Mouse (Mus musculus) B cell, adult 2 months (primary cell): ENCODE measurements around the gene Hsd17b6.

Experiments used
- DNase-seq, 2 experiments: peaks; one replicate each; pipeline ENCODE4 v3.0.0; 2022

The Hsd17b6 gene

DNA sequence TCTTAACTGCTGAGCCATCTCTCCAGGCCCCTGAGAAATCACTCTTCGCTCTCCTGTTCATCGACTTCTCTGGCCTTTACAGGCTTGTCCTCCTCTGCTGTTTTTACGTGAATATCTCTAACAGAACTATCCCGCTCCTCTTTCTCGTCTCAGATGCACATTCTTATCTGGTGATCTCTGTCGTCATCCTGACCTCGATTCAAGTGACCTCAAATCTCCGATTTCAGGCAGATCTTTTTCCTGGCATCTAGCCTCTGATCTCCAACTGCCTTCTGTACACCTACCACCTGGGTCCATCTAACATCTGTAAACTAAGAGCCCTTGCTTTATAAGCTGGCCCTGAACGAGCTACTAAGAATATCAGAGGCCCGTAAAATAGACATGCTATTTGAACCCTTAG, 2.5 kb downstream of the Hsd17b6 start:
- DNase-seq: no peak

DNA sequence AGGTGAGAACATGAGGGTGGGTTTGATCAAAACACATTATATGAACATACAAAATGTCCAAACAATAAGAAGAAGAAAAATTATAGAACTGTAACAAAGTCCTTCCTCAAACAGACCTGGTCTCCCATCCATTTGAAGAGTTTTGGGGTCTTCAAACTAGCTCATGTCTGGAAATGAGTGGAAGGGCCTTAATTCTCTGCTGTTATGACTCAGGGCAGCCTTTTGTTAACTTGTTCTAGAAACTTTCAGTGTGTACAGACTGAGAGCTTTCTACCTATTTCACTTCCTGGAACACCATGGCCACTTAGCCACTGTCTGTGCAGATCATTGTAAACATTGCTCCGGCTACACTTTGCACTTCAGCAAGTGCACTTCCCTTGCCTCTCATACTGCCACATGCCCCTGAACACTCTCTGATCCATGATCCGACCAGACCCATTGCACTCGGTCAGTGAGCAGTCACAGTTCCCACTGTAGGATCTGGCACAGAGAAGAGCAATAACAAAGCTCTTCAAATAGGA, 4.1 kb downstream of the Hsd17b6 start:
- DNase-seq: no peak

DNA sequence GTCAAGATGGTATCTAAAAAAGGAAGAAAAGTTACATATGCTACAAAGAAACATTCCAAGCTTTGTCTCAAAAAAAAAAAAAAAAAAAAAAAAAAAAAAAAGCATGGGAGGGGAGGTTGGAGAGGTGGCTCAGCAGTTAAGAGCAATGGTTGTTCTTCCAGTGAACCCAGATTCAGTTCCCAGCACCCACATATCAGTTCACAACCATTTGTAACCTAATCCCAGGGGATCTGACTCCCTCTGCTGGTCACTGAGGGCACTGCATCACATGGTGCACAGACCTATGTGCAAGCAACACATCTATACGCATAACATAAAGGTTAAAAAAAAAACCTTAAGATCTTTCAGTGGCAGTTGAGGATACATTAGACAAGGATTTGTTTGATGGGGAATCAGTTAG, 9.2 kb downstream of the Hsd17b6 start:
- DNase-seq: peak; percentile 16 to 24

DNA sequence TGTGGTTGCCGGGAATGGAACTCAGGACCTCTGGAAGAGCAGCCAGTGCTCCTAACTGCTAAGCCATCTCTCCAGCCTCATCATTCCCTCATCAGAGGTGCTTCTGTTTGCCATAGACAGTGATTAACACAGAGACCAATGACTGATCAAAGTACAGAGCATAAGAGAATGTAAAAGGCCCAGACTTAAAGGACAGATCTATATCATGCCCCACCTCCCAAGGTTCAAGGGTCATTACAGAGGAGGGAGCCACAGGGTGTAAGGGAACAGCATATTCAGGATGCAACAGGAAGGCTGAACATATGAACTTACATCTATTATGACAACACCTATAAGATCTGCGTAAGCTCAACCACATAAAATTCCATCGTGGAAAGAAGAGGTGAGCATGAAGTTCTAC, 10.7 kb downstream of the Hsd17b6 start:
- no peak for DNase-seq

DNA sequence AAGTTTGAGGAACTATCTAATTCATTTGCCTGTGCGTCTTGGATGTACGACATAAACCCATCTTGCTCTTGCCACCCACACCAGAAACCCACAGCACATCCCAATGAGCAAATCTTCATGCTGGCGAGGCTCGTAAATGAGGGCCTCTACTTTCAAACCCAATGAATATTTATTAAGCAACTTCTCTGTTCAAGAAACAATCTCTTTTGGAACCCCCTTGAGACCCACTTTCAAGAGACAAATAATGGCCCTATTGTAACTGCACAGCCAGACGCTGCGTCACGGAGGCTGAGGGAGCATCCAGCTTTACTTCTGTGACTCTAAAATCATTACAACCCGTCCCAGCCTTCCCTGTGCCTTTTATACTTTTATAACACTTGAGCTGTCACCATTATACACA, 21.8 kb downstream of the Hsd17b6 start:
- DNase-seq: no peak

DNA sequence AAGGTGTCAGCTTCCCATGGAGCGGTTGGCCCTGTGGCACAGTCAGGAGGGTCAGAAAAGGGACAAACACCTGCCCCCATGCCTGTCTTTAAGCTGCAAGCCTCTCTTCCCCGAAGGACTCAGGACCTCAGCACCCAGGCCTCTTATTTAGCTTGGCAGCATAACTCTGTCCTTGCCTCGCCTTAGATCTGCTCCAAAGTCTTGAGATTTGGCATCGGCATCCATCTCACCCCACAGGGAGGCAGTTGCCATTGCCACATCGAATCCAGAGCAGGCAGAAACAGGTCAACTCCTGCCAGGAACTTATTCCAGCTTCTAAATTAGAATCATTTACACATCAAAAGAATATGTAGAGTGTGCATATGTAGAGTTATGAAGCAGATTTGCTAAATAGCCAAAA, 22.8 kb downstream of the Hsd17b6 start:
- DNase-seq: no peak

DNA sequence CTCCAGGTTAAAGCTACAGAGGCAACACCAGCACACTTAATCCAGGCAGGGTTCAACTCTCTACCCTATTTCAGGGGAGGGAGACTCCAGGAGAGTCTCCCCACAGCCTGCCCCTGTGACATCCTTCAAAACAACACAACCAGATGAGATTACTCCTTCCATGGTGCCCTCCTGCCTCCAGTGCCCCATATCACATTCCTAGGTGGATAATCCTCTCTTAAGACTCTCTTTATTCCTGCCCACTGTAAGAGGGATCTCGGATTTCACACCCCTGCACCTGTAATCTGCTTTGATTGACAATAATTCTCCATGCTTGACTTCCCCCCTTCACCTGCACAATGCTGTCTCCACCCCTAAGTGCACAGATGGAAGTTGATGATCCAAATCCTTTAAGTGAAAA, 31.9 kb downstream of the Hsd17b6 start:
- DNase-seq: no peak

DNA sequence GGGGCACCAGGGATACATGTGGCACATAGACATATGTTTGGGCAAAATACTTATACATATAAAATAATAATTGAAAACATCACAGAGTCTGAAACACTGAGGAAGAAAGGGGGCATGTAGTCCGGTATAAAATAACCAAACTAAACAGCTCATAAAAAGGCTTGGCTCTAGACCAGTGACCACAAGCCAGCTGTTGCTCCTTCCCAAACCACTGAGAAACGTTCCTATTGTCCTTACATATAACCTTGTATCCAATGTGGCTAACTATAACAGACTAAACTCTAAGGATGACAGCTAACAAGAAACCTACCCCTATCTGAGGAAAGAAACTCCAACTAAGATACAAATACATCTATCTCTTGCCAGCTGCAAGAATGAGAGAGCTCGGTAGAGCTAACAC, 33.3 kb downstream of the Hsd17b6 start:
- DNase-seq: no peak

DNA sequence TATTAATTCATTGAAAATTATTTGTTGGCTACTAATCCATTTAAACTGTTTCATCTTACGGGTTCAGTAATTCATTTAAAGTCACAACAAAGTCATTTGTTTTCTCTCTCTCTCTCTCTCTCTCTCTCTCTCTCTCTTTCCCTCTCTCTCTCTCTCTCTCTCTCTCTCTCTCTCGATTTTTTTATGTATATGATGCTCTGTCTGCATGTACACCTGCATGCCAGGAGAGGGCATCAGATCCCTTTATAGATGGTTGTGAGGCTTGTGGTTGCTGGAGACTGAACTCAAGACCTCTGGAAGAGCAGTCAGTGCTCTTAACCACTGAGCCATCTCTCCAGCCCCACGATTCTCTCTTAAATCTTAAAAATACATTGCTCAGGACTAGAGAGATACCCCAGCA, 36.3 kb downstream of the Hsd17b6 start:
- DNase-seq: no peak

DNA sequence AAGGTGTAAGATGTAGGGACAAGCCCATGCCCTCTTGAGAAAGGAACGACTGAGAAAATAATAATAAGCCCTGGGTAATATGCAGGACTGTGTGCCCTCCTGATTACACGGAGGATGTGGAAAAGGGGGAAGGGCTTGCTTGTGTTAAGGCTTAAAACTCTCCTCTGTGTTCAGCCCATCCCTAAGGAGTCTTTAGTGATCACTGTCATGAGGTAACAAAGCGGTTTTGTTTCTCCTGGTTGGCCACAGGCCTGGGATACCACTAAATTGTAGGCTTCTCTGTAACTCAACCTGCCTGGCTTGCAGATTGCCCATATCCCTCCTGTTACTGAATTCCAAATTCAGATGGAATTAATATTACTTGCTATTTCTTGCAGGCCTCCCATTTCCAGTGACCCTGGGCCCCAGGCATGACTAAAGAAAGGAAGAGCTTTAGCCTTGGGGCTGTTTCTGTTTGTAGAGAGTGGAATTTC, 37.0 kb downstream of the Hsd17b6 start:
- DNase-seq: no peak

DNA sequence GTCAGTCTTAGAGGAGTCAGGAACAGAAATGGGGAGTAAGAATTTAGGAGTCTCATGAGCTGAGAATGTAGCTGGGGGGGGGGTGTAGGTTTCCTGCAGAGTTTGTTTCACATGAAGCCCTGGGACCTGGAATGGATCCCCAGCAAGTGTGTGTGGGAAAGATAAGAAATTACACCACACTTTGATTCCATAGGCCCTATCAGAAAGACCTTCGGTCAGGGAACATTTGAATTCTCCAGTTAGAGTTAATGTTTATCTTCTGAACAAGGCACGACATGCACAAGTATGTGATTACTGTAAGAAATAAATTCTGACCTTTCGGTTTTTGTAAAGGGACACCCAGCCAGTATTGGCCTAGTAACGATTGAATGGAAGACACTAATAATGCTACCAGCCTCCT, 37.6 kb downstream of the Hsd17b6 start:
- no peak for DNase-seq

DNA sequence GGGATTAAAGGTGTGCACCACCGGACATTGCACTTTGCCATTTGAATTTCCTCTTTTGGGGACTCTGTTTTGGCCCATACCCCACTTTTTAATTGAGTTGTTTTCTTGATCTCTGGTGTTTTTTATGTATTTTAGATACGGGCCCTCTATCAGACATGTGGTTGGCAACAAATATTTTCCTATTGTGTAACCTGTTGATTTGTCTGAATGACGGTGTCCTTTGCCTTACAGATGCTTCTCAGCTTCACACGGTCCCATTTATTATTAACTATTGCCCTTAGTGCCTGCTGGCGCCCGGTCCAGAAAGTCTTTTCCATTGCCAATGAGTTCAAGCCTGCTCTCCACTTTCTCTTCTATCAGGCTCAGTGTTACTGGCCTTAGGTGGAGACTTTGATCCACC, 40.9 kb downstream of the Hsd17b6 start:
- no peak for DNase-seq

DNA sequence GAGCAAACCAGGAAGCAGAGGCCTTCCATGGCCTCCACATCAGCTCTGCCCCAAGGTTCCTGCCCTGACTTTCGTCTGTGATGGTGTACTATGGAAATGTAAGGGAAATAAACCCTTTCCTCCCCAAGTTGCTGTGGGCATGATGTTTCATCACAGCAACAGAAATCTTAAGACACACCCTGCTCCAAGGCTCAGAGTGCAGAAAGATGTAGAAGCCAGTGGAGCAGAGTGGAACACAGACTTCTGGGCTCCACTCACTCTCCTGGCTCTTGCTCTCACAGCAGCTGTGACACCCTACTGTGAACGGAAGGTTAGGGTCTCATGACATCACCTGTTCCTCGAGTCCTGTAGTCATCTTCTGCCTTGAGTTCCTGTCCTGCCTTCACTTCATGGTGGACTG, 43.4 kb downstream of the Hsd17b6 start:
- DNase-seq: no peak

DNA sequence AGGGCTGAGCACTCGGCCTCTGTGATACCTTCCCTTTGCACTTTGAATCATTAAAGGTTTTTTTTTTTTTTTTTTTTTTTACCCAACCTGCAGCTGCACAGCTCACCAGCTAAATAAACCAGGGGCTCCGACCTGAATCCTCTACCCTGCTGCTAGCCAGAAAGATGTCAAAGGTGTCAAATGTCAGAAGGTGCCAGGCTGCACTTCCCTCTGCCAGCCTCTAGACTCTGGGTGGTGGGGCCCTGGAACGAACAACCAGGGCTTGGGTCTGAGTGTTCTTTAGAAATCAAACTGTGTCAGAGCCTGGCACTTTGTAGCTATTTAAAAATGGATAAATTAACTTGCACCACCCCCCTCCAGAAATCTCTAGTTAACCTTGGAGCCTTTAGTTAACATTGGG, 45.0 kb downstream of the Hsd17b6 start:
- no peak for DNase-seq

DNA sequence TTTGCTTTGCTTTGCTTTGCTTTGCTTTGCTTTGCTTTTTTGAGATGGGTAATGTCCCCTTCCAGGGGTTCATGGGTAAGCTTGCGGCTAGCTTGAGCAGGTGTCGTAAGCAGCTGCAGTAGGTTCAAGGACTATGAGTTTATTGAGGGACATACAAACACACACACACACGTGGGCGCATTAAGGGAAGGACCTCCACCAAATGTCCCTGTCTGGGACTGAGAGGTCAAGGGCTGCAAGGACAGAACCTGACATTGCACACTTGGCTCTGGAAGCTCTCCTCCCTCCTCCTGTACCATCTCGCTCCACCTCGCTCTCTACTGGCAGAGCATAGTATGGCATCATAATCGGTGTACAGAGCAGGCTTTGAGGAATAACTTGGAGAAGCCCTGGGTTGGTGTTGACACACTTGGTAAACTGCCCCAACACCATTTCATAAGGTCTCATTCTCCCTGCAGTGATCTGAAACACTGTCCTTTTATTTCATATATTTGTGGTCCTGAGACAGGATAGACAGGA, 48.2 kb downstream of the Hsd17b6 start:
- DNase-seq: no peak

DNA sequence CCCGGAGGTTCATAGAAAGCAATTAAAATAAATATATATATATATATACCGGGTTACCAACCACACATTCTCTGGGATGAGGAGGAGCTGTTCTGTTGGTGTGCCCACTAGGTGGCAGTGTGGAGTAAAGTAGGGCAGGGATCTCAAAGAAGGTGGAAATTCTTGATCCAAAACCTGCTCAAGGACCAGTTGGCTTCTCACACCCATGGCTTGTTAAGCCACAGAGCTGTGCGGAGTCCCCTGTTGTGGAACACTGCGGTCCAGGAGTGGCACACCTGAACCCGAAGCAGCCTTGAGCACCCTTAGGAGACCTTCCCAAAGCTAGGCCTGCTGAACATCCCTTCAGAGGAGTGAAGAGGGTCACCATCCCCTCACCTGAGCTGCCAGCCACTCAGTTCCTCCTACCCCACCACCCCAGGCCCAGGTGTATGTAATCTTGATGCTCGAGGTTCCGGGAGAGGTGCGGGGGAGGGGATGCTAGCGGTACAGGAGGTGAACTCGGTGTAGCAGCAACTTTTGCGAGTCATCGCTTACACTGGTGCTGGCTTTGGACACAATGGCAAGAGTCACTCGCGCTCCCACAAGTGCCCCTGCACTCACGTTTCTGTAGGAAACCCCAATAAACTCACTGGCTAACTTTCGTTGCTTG, 51.1 kb downstream of the Hsd17b6 start:
- DNase-seq: peak; percentile 79 to 80

DNA sequence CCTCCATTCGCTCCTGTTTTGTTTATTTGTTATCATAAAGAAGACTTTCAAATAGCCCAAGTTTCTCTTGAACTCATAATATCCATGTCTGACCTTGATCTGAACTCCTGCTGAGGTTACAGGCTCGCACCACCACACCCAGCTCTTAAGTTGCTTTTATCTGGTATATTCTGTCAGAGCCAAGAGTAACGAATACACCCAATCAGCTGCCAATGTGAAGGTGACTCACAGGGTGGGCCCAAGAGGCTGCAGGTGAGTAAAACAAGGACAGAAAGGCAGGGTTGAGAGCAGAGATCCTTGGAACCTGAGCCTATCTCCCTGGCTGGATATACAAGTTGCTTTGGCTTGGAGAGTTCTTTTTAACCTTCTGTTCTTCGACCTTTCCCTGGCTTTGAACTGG, 52.4 kb downstream of the Hsd17b6 start:
- no peak for DNase-seq

DNA sequence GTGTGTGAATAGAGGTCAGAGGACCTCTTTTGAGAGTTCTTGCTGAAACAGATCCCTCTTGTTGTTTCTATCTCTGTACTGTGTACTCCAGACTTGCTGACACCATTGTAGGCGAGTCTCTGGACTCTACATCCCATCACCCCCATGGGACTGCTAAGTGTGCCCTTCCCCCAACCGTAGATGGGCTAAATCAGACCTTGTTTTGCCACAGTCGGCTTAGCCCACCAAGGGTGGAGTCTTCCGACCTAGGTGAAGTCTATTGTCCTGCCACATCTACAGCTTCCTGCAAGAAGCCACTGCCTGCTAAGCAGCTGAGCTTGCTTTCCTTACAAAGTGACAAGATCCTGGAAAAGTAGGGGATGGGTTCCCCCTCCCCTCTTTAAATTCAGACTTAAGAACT, 55.6 kb downstream of the Hsd17b6 start:
- no peak for DNase-seq

DNA sequence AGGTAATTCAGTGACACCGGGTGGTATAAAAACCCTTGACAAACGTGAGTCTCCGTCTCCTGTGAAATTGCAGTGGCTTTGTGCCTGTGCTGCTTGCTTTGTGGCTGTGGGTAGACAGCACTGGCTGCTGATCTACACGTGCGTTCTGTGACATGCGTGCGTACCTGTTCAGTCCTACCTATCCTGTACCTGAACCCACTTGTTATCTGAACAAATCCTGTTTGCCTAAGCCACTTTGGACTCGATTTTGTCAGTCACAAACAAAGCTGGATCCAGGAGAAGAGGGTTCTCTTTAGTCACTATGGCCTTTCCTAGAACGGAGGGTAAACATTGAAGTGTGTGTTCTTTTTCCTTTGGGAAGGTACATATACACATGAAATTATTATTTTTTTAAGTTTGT, 56.0 kb downstream of the Hsd17b6 start:
- no peak for DNase-seq

DNA sequence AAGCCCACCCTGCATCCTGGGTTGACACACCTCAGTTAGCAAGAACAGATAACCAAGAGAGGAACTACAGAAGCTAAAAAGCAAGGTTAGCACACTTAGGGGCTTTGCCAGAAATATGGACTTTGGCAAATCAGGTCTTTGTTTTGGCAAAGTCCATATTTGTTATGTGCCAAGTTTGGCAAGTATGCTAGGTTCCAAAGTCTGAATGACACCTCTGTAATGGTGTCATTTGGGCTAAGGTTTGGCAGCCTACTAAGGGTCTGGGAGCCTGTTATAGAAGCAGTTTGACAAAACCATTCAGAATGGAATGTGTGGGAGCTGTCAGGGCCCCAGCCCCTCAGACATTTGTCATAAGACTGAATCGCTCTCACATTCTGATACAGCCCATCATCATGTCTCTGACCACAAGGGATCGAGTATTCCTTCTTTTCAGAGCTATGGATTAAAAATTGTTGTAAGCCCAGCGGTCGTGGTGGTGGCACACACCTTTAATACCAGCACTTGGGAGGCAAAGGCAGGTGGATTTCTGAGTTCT, 57.7 kb downstream of the Hsd17b6 start:
- DNase-seq: no peak

DNA sequence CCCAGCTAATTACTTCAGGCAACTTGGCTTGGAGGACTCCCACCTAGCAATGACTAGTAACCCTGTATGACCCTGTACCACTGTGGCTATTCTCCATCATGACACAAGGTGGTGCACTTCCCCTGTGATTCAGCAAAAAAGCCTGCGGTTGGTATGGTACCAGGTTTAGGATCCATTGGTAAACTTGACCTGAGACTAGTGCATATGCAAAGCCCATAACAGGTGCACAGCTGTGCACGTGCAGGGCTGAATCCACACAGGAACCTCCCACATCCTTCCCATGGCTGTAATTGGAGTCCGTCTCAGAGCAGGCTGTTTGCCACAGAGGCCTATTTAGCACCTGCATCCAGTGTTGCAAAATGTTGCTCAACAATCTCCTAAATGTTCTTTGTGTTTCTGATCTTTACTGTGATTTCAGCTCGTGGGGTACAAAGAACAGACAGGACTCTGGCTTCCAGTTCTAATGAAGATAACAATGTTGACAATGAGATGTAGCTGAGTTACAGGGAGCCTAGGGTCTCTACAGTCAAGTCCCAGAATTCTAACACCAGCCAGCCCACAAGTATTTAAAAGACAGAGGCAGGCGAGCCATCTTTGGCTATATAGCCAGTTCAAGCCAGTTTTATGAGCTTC, 61.9 kb downstream of the Hsd17b6 start:
- peak; percentile 53 to 61 for DNase-seq
